Mouse (Mus musculus) thymus, postnatal 25 days (tissue): Measurements from ENCODE around the gene Adam30.

ENCODE experiments used
- DNase-seq: peaks from one replicate; pipeline ENCODE4 v3.0.0; 2022

Adam30 gene

GRCm38 (mm10) chr3:98197711-98198532 lies 37.5 kb downstream of the Adam30 start:
- no peak for DNase-seq

GRCm38 (mm10) chr3:98199747-98200146 lies 39.3 kb downstream of the Adam30 start:
- no peak for DNase-seq

DNA sequence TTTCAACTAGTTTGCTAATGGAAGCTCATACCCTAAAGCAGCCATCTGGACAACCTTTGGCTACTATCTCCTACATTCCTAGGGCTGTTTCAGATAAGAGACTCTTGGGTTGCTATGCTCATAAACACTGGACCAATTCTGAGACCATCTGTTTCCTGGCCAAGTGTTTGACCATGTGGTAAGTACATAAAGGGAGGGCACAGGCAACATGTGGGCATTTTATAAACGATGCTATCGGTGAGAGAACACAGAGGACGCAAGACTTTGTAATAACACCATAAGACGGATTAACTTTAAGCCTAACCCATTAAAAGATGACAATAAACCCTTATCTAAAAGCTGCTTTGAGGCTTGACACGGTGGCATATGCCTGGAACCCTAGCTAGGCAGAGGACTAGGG lies 42.9 kb downstream of the Adam30 start:
- no peak for DNase-seq

DNA sequence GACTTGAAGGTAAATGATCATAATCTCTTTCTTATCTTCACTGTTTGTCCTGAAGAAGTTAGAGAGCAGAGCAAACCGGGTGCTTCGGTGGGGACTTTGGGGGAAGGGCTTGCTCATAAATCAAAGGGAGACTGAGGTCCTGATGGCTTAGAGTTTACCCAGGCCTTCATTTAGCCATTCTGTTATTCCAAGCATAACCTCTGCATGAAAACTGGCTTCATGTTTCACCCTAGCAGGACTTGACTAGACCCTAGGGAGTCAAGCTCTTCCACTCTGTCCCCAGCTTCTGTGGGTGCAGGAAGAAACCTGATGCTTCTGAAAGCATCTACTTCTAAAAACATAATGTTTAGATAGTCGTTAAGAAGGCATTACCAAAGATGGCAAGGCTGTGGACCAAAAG lies 46.5 kb downstream of the Adam30 start:
- DNase-seq, result no peak

DNA sequence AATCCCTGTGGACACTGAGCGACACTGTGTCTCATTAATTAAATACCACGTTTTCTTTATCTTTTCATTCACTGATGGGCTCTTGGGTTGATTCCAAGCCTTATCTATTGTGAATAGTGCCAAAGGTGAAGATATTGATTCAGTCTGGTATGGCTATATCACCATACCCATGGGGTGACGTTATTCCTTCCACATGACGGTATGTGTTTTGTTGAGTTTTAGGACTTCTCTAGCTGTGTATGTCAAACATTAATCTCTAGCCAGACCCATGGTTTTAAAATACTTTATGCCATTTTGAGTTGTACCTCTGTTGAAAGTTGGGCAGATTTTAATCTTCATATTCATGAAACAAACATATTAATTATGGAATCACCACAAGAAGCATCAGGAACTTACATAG lies 48.7 kb downstream of the Adam30 start:
- no peak for DNase-seq

- DNase-seq, result no peak
These were observed 50.4 kb downstream of the Adam30 start for GRCm38 (mm10) chr3:98210860-98211259.

- DNase-seq, result no peak
These were observed 51.1 kb downstream of the Adam30 start for GRCm38 (mm10) chr3:98211301-98212081.
